Mouse (Mus musculus) cerebellum, adult 8-10 months (tissue): ENCODE measurements around the gene 2310007B03Rik.
A peak's percentile ranks its signal among the peaks of the same experiment; 100 is the strongest.
"Not testable (repeated sequence)": the region's sequence is repeated elsewhere in the genome, so short reads cannot be mapped to it uniquely, and the experiment has no call there.

Experiments
- DNase-seq: peaks from one replicate; pipeline ENCODE4 v3.0.0; 2022

Gene 2310007B03Rik

DNA sequence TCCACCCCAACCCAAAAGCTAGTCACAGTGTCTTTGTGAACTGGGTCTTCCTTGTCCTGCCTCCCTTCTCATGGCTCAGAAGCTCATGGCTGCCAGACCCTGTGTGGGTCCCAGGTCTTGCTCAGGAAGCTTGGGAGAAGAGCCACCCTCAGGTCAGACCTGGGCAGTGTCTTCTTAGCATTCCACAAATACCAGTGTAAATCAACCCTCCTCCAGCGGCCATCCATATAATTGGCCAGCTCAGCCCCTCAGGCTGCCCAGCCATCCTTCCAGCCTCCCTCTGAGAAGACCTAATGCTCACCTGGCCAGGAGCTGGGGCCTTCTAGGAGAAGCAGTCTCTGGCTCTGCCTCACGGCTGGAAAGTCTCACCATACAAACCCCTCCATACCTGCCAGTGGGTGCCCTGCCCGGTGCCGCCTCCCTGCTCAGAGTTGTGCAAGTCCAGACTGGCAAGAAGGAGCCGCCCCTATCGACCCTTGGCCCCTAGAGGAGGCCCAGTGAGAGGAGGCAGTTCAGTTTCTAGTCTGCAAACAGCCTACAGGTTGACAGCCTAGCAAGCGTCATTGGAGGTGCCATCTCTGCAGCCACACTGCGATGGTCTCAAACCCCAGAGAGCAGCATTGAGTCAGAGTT lies at the start of gene 2310007B03Rik:
Gene 2310007B03Rik, minus strand, starts transcription at position 448 of the 633 bp plus-strand sequence.
- DNase-seq, result no peak

DNA sequence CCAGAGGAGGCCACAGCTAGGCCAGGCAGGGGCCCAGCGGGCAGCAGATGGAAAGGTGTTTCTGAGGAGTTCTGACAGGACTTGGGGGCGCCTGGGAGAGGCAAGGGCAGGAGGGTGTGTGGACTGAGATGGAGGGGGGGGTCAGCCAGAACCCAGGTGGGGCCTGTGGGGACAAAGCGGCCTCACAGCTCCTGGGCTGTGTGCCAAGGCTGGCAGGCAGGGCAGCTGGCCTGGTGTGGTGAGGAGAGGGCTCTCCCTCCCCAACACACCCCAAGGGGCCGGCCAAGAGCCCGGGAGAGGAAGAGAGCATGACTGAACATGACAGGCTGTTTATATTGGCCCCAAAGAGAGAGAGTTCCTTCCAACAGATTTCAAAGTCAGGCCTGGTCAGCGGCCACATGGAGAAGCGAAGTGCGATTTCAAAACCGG lies 49.5 kb upstream of the 2310007B03Rik start:
- no peak for DNase-seq

GRCm38 (mm10) chr1:93207536-93208064 lies 46.9 kb upstream of the 2310007B03Rik start:
- DNase-seq, result no peak

- DNase-seq, result no peak
These were observed 45.7 kb upstream of the 2310007B03Rik start for GRCm38 (mm10) chr1:93206277-93206970.

DNA sequence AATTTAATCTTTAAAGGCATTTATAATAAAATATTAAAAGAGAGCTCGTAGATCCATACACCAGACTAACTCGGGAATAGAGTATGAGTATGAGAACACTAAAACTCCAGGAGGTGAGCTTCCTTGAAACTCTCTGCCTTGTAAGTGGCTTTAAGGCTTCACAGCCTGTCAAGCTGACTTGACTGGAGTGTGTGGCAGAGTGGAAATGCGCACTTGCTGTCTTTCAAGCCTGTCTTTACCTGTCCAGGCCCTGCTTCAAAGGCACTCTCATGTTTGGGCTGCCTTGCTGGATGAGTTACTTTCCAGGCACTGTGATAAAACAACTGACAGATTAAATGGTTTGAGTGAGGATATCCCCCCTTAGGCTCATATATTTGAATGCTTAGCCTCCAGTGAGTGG lies 37.2 kb upstream of the 2310007B03Rik start:
- DNase-seq, result no peak

DNA sequence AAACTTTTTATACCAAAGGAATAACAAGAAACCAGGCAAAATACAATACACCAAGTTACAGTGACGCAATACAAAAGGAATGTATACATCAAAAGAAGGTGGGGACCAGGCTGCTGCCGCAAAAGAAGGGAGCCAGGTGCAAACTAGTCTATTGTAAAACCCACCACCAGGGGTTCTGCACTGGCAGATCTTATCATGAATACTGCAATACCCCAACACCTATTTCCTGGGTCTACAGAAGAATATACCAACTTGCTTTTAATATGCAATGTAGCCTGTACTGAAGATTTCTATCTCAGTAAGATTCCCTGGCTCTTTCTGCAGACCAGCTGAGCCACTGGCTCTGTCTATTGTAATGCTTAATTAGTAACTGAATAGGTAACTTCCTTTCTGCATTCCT lies 36.7 kb upstream of the 2310007B03Rik start:
- DNase-seq, result not testable (repeated sequence)

DNA sequence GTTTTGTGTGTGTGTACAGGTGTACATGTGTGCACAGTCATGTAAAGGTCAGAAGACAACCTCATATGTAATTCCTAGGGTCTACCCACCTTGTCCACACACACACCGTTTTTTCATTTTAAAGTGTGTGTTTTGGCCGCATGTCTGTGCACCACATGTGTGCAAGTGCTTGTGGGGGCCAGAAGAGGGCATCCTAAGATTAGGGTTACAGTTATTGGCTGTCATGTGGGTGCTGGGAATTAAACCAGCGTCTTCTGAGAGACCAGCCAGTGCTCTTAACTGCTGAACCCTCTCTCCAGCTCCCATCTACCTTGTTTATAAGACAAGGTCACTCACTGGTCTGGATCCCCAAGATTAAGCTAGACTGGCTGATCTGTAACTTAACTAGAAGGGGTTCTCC lies 34.2 kb upstream of the 2310007B03Rik start:
- no peak for DNase-seq

GRCm38 (mm10) chr1:93190726-93191305 lies 30.1 kb upstream of the 2310007B03Rik start:
- no peak for DNase-seq

GRCm38 (mm10) chr1:93184071-93184828 lies 23.5 kb upstream of the 2310007B03Rik start:
- DNase-seq, result peak; percentile 13

DNA sequence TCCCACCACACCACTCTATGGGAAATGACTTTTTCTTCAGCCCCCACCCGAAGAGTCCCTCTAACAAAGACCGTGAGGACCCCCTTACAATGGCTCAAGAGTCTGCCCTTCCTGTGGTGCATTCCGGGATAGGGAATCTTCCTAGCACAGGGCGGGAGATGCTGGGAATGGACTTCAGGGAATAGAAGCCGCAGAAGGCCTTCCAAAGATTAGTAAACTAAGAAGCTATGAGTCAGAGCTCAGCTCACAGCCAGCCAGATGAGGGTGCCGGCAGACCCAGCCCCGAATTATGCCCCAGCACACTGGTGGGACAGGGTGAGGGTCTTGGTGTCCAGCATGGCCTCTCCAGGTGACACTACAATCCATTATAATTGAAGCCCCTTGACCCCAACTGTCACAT lies 21.5 kb upstream of the 2310007B03Rik start:
- DNase-seq, result no peak

GRCm38 (mm10) chr1:93176525-93177332 lies 16.0 kb upstream of the 2310007B03Rik start:
- DNase-seq, result peak; percentile 11

GRCm38 (mm10) chr1:93175849-93176248 lies 15.1 kb upstream of the 2310007B03Rik start:
- DNase-seq, result no peak

DNA sequence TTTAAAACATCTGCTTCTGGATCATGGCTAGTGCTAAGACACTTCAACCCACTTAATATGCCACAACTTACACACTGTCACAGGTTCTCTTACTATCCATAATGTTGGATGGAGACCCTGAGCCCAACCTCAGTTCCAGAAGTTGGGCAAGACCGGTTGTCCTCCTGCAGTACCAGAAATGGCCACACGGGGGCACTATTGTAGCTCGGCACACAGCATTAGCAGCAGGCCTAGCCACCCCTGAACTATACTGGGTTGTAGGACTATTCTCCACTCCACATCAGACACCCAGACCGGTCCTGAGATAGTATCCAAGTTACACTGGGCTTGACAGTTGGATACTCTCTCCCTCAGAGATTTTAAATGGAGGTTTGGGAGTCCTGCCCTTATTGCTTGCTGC lies 13.7 kb upstream of the 2310007B03Rik start:
- DNase-seq, result peak; percentile 78

GRCm38 (mm10) chr1:93173665-93174064 lies 12.9 kb upstream of the 2310007B03Rik start:
- DNase-seq, result no peak

- DNase-seq, result no peak
These were observed 7.6 kb upstream of the 2310007B03Rik start, which contains the start of gene Crocc2 for GRCm38 (mm10) chr1:93168295-93168775. Crocc2 (plus strand) TSS chr1:93168725.

DNA sequence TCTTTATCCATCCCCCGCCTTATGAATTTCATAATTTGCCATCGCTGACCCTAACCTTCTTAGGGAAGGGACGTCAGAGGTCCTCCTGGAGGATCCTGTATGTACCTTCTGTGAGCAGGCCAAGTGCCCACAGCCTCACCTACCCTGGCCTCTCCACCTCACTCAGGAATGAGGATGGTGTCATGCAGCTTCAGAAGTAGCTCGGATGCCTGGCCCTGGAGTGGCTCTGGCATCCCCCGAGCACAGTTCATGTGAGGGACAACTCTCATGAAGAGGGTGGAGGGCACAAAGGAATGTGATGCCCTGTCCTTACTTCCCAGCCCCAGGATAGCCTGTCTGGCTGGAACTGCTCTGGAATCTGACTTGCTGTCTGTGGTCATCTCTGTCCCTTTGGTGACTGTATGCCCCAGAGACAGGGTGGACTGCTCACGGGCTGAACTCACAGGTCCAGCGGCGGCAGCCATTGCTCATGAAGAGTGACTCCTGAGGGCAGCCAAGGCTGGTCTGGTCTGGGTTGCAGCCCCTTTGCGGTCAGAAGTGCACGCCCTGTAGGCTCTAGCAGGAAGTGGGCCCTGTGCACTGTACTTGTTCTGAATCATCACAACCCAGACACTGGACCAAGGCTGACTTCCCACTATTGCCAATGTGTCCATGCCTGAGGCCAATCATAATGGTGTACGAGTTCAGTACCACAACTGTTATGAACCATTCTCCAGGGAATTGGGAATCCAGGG lies 5.8 kb upstream of the 2310007B03Rik start:
- no peak for DNase-seq

DNA sequence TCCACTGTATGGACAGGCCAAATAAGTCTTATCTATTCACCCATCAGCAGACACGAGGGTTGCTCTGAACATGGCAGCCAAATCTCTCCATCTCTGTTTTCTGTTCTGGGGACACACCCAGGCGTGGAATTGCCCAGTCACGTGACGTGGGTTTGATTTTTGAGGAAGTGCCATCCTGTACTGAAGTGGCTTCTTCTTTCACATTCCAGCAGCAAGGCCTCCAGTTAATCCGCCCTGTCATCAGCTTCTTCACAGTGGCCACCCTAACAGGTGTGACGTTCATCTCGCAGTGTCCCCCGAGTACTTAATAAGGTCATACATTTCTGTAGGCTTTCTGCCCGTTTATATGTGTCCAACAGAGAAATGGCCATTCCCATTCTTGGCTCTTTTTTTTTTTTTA lies 4.7 kb upstream of the 2310007B03Rik start:
- DNase-seq, result no peak

- DNase-seq, result no peak
These were observed 1.8 kb upstream of the 2310007B03Rik start for GRCm38 (mm10) chr1:93162588-93162987.

- no peak for DNase-seq
These were observed 1.2 kb upstream of the 2310007B03Rik start for GRCm38 (mm10) chr1:93161921-93162320.

DNA sequence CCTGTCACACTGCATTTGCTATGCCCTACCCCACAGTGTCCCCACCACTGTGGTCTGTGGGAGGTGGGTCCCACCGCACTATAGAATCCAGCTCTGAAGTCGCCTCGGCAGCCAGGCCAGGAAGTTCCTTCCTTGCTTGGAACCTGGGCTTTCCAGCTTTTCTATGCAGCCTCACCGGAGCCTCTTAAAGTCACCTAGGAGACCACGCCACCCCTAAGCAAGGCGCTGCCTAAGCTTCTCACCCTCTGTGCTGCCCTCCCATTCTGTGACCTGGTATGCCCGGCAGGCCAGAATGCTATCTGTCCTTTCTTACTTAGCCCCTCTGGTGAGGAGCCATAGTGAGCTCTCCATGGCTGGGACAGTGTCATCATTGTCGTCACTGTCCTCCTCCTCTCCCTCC lies 602 bp upstream of the 2310007B03Rik start:
- no peak for DNase-seq
